Mouse (Mus musculus) midbrain, postnatal 0 days (tissue): ENCODE measurements around the gene Trim38. TPM values are rescaled to one million over a fixed set of nuclear protein-coding genes. Genes with fewer than 3 reads are reported as not detected.
A peak's percentile ranks its signal among the peaks of the same experiment; 100 is the strongest.

ENCODE experiments used
- ATAC-seq: fragments of 200-750 bp; cut with Nextera tagmentation; 2 replicates; pipeline ENCODE4 v1.8.0; 2017; ENCODE audit warnings: moderate number of reproducible peaks, mild to moderate bottlenecking, moderate TSS enrichment, moderate library complexity; ENCODE audit not compliant: low FRiP score
- DNase-seq: peaks from one replicate; pipeline ENCODE4 v3.0.0-alpha.2; 2015; ENCODE audit warnings: low spot score
- H3K27ac ChIP-seq: fragments of 300-500 bp; sonication (generic); 2 replicates; pipeline ENCODE4 v1.5.1; 2014; ENCODE audit warnings: low read depth, mild to moderate bottlenecking, low read length, mixed read lengths
- H3K27me3 ChIP-seq: fragments of 300-500 bp; sonication (generic); 2 replicates; pipeline ENCODE4 v1.6.1; 2014; ENCODE audit warnings: low read length, control low read depth, mixed read lengths; ENCODE audit not compliant: insufficient read depth
- H3K36me3 ChIP-seq: fragments of 300-500 bp; sonication (generic); 2 replicates; pipeline ENCODE4 v1.6.1; 2014; ENCODE audit warnings: low read length, control low read depth, mixed read lengths; ENCODE audit not compliant: insufficient read depth
- H3K4me1 ChIP-seq: fragments of 300-500 bp; sonication (generic); 2 replicates; pipeline ENCODE4 v1.6.1; 2014; ENCODE audit warnings: mild to moderate bottlenecking, control low read depth, antibody characterized with exemption, low read length, mixed read lengths; ENCODE audit not compliant: insufficient read depth
- H3K4me2 ChIP-seq: fragments of 300-500 bp; sonication (generic); 2 replicates; pipeline ENCODE4 v1.6.1; 2014; ENCODE audit warnings: low read depth, mild to moderate bottlenecking, low read length, mixed read lengths; ENCODE audit not compliant: poor library complexity, severe bottlenecking
- H3K4me3 ChIP-seq: fragments of 300-500 bp; sonication (generic); 2 replicates; pipeline ENCODE4 v1.5.1; 2014; ENCODE audit warnings: low read depth, mild to moderate bottlenecking, low read length, moderate library complexity
- H3K9ac ChIP-seq: fragments of 300-500 bp; sonication (generic); replicated peaks from 2 replicates; pipeline ENCODE4 v1.6.1; 2014; ENCODE audit warnings: mild to moderate bottlenecking, low read length, moderate library complexity, mixed read lengths; ENCODE audit not compliant: poor library complexity, severe bottlenecking
- H3K9me3 ChIP-seq: fragments of 300-500 bp; sonication (generic); 2 replicates; pipeline ENCODE4 v1.6.1; 2016; ENCODE audit warnings: low read length, control low read depth
- CTCF ChIP-seq: IDR thresholded peaks from 2 replicates; pipeline ENCODE4 v1.5.1; 2016; ENCODE audit warnings: antibody characterized with exemption, mild to moderate bottlenecking
- WGBS: fragments of 180-500 bp; shearing (Covaris S2); extraction: QIAGEN DNeasy Blood & Tissue Kit; methylation state at CpG from one replicate; pipeline ENCODE4 v1.1.7; 2014; 5-methylcytosine and 5-hydroxymethylcytosine counted together
- polyA plus RNA-seq: library from polyadenylated mRNA; unstranded; fragments of >200 nt; fragmentation: Nextera tagmentation; extraction: Ambion mirVana; gene quantifications from 2 replicates; pipeline ENCODE4 v1.2.1, GENCODE M21; 2015
- total RNA-seq: library from RNA; depleted of rRNA; stranded (reverse); fragments of >200 nt; gene quantifications from 2 replicates; pipeline ENCODE4 v1.2.3, GENCODE M21; 2014

Trim38 gene
- total and polyA plus RNA-seq, 2 experiments from 2014 or later: 0.10 TPM; not detected in 1

DNA sequence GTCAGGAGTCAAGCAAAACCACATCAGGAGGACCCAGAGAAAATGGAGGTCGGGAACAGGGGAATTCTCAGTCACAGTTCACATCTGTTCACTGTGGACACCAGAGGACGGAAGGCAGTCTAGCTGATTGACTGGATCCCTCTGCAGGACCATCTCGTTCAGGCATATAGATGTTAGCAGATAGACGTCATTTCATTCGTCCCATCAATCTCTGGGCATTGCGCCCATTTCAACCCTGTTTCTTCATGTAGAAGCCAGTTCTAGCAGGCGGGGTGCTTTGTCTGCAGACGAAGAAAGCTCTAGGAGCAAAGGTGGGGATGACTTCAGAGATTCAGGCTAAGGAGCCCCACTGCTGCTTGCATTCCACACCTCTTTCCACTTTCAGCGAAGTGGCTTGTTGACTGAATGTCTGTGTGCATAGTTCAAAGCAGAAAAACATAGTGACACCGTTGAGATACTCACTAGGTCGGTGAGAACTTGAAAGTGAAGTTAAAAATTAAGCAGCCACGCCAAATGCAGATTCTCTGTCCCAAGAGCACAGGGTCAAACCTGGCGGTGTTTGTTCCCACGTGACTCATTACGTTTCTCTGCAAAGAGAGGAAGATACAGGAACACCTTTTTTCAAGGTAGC is 36.8 kb downstream of the Trim38 start, which contains the start of gene Slc17a2:
Gene Slc17a2, plus strand, starts transcription at position 572 of the 631 bp plus-strand sequence.
- Histone ChIP-seq H3K27ac (no peak within 1 kb of the TSS), H3K9me3 (no peaks in the 10 kb centered on the region), H3K4me1 (no peaks in the 10 kb centered on the region), H3K4me2 (no peak within 1 kb of the TSS), H3K27me3 (no peaks in the 10 kb centered on the region), H3K4me3 (no peak within 1 kb of the TSS), H3K36me3 (no peaks in the 10 kb centered on the region), H3K9ac (no peak within 1 kb of the TSS)
- 90% methylated on average over 15 of the region's 15 CpGs for WGBS
- DNase-seq (no peak), ATAC-seq (no peak)
- no peak for TF ChIP-seq CTCF

DNA sequence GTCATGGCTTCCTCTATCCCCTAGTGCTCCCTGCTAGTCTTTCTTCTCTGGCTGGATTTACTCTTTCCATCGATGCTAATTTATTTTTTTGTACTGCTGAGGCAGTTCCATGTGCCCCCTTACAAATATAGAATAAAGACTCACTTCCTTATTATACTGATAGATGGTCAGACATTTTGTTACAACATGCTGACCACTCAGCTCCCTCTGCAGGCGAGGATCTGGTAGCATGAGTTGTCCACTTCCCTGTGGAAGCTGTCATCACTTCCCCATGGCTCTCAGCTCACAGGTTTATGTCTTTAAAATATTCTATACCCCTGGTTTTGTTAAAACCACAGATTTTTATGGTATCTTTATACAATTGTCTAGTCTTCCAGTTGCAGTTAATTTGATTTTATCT is 46.4 kb downstream of the Trim38 start:
- no peak for ATAC-seq

DNA sequence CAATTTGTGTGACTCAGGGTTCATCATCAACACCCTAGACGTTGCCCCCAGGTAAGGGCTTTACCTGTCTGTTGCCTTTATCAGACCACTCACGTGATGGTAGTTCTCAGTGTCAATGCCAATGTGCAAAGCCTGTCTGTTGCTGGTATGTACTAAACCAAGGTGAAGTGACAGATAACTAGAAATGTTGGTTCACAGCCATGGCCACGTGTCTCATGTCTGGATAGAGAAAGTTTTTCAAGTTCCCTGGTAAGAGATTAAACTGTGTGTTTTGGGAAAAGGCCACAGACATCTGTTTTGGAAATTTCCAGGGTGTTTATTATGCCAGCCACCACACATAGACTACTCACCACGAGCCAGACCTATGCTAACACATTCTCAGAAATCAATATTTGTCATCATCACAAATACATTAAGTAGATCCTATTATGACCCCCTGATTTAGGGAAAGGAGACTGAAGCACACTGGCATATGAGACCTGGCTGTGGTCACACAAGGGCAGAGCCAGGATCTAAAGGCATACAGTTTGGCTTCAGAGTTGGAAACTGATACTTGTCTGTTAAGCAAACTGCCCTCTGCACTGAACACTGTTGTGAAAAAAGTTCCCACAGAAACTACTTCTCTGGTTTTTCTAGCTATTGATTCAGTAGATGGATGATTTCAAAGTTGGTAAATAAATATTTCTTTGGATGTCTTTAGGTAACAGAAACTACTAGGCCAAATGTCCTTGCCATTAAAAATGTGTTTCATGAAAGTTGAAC is 50.6 kb downstream of the Trim38 start:
- H3K27ac ChIP-seq: no peak overlapping the region
- no peaks in the 10 kb centered on the region for H3K4me1 ChIP-seq
- H3K36me3 ChIP-seq: no peaks in the 10 kb centered on the region
- ATAC-seq: no peak
- H3K4me2 ChIP-seq: no peak overlapping the region
- no peak overlapping the region for H3K4me3 ChIP-seq
- H3K27me3 ChIP-seq: no peaks in the 10 kb centered on the region
- TF ChIP-seq CTCF: no peak
- no peak for DNase-seq
- H3K9me3 ChIP-seq: no peaks in the 10 kb centered on the region
- no peak overlapping the region for H3K9ac ChIP-seq
- WGBS: 72% methylated on average over 4 of the region's 4 CpGs

More for the DNA sequence above, 46.4 kb downstream of the Trim38 start:
- DNase-seq: no peak
- no peak overlapping the region for H3K9ac ChIP-seq
- WGBS: 71% methylated on average over 2 of the region's 2 CpGs
- no peaks in the 10 kb centered on the region for H3K27me3 ChIP-seq
- H3K4me1 ChIP-seq: no peaks in the 10 kb centered on the region
- H3K4me2 ChIP-seq: no peak overlapping the region
- H3K36me3 ChIP-seq: no peaks in the 10 kb centered on the region
- no peaks in the 10 kb centered on the region for H3K9me3 ChIP-seq
- H3K4me3 ChIP-seq: no peak overlapping the region
- no peak overlapping the region for H3K27ac ChIP-seq
- no peak for TF ChIP-seq CTCF

DNA sequence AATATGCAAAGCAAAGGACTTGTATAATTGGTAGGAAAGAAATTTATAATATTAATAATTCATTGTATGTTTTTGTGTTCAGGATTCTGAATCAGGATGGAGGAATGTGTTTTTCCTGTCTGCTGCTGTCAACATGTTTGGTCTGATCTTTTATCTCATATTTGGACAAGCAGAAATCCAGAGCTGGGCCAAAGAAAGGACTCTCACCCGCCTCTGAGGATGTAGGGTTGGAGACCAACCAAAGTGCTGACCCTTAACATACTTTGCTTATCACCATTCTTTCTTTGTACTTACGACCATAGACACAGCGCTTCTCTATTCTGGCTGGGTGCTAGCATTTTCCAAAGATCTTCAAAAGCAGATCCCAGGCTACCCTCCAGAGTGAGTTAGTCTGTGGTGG is 52.5 kb downstream of the Trim38 start:
- ATAC-seq (no peak), DNase-seq (no peak)
- Histone ChIP-seq H3K4me1 (no peaks in the 10 kb centered on the region), H3K27me3 (no peaks in the 10 kb centered on the region), H3K27ac (no peak overlapping the region), H3K4me3 (no peak overlapping the region), H3K9ac (no peak overlapping the region), H3K4me2 (no peak overlapping the region), H3K9me3 (no peaks in the 10 kb centered on the region), H3K36me3 (no peaks in the 10 kb centered on the region)
- WGBS: 86% methylated on average over 3 of the region's 3 CpGs
- no peak for TF ChIP-seq CTCF

DNA sequence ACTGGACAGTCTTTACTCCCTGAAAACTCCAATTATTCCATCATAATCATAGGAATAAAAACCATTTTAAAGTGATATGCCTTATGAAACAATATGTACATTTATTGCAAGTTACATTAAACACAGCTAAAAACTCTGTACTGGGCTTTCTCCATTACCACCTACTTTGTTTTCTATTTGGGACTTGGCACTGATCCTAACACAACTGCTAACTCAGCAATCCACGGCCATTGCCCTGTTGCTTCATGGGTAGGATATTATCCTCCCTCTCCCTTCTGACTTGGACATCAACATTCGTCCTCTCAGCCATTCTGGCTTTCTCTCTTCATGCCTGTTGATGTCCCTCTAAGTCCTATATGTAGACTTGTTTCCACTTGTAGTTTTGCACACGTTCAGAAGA is 56.9 kb downstream of the Trim38 start:
- no peaks in the 10 kb centered on the region for H3K27me3 ChIP-seq
- ATAC-seq: no peak

DNA sequence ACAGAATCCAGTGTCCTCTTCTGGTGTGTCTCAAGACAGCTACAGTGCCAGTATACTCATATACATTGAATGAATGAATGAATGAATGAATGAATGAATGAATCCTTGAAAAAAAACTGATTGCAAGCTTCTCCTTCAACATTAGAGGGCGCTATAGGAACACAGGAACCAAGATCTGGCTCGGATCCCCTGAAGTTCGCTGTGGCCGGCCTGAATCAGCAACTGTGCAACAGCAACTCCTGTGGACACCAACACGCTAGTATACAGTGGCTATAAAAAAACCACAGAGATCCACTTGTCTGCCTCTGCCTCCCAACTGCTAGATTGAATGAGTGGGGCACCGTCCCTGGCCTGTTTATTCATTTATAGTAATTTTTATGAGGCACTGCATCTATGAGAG is 63.3 kb downstream of the Trim38 start:
- peak; percentile 81 for TF ChIP-seq CTCF

More for the DNA sequence above, 56.9 kb downstream of the Trim38 start:
- 77% methylated on average over 3 of the region's 3 CpGs for WGBS
- H3K4me2 ChIP-seq: no peak overlapping the region
- H3K36me3 ChIP-seq: no peaks in the 10 kb centered on the region
- no peaks in the 10 kb centered on the region for H3K4me1 ChIP-seq
- H3K27ac ChIP-seq: no peak overlapping the region
- DNase-seq: no peak
- no peaks in the 10 kb centered on the region for H3K9me3 ChIP-seq
- no peak overlapping the region for H3K4me3 ChIP-seq
- no peak overlapping the region for H3K9ac ChIP-seq
- TF ChIP-seq CTCF: no peak

More for the DNA sequence above, 63.3 kb downstream of the Trim38 start:
- H3K27me3 ChIP-seq: no peaks in the 10 kb centered on the region
- H3K36me3 ChIP-seq: no peaks in the 10 kb centered on the region
- H3K9ac ChIP-seq: no peak overlapping the region
- no peak overlapping the region for H3K4me2 ChIP-seq
- H3K4me3 ChIP-seq: no peak overlapping the region
- peak; percentile 82 for DNase-seq
- ATAC-seq: 0 out of 2 replicates have a peak, but pooled peaks have one; percentile 47
- 14% methylated on average over 6 of the region's 6 CpGs for WGBS
- no peaks in the 10 kb centered on the region for H3K4me1 ChIP-seq
- no peaks in the 10 kb centered on the region for H3K9me3 ChIP-seq
- no peak overlapping the region for H3K27ac ChIP-seq
